Mouse (Mus musculus) cortical plate, adult 2 months (tissue): ENCODE data around the gene Ppp1cc.

Source experiments
- CTCF ChIP-seq: fragments of 200-500 bp; IDR thresholded peaks from 2 replicates; pipeline ENCODE4 v1.5.1; 2011; ENCODE audit warnings: mild to moderate bottlenecking, control low read depth, low read length; ENCODE audit not compliant: insufficient read depth; ENCODE audit errors: extremely low read depth
- POLR2A ChIP-seq: fragments of 200-500 bp; IDR thresholded peaks from 2 replicates; pipeline ENCODE4 v1.6.1; 2011; ENCODE audit warnings: mild to moderate bottlenecking, low read length, control low read depth; ENCODE audit not compliant: insufficient read depth; ENCODE audit errors: extremely low read depth

- TF ChIP-seq POLR2A (no peak), CTCF (no peak)
These were observed 14.5 kb upstream of the Ppp1cc start for GRCm38 (mm10) chr5:122143543-122143942.
